Mouse (Mus musculus): ENCODE results near the gene Prss8. TPM values are rescaled to one million over a fixed set of nuclear protein-coding genes. Genes with fewer than 3 reads are reported as not detected.

The Prss8 gene
- total and polyA plus RNA-seq, 3 experiments: 0.12 to 0.21 TPM; not detected in 1

DNA sequence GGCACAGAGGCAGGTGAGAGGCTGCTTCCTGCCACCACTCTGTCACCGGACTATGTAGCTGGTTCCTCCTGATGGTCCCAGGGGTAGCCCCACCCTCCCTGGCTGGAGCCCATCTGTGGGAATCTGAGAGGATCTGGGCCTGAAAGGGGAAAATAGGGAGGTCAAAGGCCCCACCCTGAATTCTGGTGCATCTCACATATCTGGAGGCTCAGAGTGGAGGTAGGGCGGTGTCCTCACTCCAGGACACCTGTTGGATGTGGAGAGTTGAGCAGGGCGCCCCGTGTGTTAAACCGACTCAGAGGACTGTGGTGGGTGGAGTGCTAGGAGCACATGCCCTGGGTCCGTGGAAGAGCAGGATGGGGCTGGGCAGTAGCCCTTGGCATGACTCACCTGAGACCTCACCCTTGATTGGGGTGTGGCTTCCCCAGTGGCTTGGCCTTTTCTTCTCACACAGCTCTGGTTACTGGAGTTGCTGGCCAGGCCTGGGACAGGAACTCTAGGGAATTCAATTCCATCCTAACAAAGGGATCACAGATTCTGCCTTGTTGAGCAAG lies 16.6 kb upstream of the Prss8 start, which contains the start of gene Prss36:
TSS of gene Prss36 (minus strand) at position 256 of the 554 bp plus-strand sequence.
- Histone ChIP-seq H3K36me3 (ENCODE audit: control insufficient read depth in 1 of 2, insufficient read depth in 2 of 2, low read length in 2 of 2) (no peaks in the 10 kb centered on the region), H3K4me1 (ENCODE audit: control insufficient read depth in 1 of 2, insufficient read depth in 2 of 2, low read length in 2 of 2) (no peaks in the 10 kb centered on the region), H3K9me3 (replicated peaks; ENCODE audit: insufficient read depth, low read length) (no peaks in the 10 kb centered on the region), H3K9ac (ENCODE audit: control insufficient read depth, low read depth, low read length, poor library complexity, severe bottlenecking) (no peak within 1 kb of the TSS), H3K27me3 (ENCODE audit: control insufficient read depth in 1 of 2, insufficient read depth in 2 of 2, low read length in 2 of 2) (peaks cover 17 to 19% of the 10 kb centered on the region in 2 experiments), H3K79me2 (ENCODE audit: control insufficient read depth, insufficient read depth, low read length, poor library complexity) (no peaks in the 10 kb centered on the region), H3K4me3 (ENCODE audit: control insufficient read depth in 1 of 2, insufficient read depth in 1 of 2, low read depth in 2 of 2, low read length in 2 of 2) (no peak within 1 kb of the TSS), H3K27ac (ENCODE audit: control insufficient read depth, low read depth, low read length) (no peak within 1 kb of the TSS)
- no peak for DNase-seq (ENCODE audit: low read depth, low spot score)
- TF ChIP-seq TCF12 (IDR thresholded peaks at IDR 0.05; ENCODE audit: low read depth, low read length) (no peak), NELFE (IDR thresholded peaks at IDR 0.05; ENCODE audit: low read depth, low read length) (no peak), SMC3 (IDR thresholded peaks at IDR 0.05; ENCODE audit: low read depth, low read length) (no peak), ELF1 (IDR thresholded peaks at IDR 0.05; ENCODE audit: low read depth, low read length) (no peak), ZNF384 (IDR thresholded peaks at IDR 0.05; ENCODE audit: low read depth, low read length) (no peak), JUND (IDR thresholded peaks at IDR 0.05; ENCODE audit: low read depth, low read length) (no peak), TAL1 (IDR thresholded peaks at IDR 0.05; ENCODE audit: low read length) (no peak), CHD2 (IDR thresholded peaks at IDR 0.05; ENCODE audit: low read length) (no peak), KAT2A (conservative IDR thresholded peaks at IDR 0.05; ENCODE audit: low read depth, low read length) (no peak), POLR2AphosphoS5 (IDR thresholded peaks at IDR 0.05; ENCODE audit: borderline replicate concordance, low read depth, low read length) (no peak), CTCF (IDR thresholded peaks at IDR 0.05 in 2 of 3, conservative IDR thresholded peaks at IDR 0.05 in 1 of 3; ENCODE audit: control insufficient read depth in 1 of 3, insufficient read depth in 1 of 3, low read depth in 2 of 3, low read length in 3 of 3, poor library complexity in 1 of 3, severe bottlenecking in 1 of 3) (no peak), USF2 (IDR thresholded peaks at IDR 0.05; ENCODE audit: borderline replicate concordance in 1 of 2, insufficient read depth in 1 of 2, low read depth in 1 of 2, low read length in 2 of 2) (no peak), GATA1 (IDR thresholded peaks at IDR 0.05; ENCODE audit: low read depth, low read length) (no peak), RCOR1 (IDR thresholded peaks at IDR 0.05; ENCODE audit: low read depth, low read length) (no peak), BHLHE40 (IDR thresholded peaks at IDR 0.05; ENCODE audit: borderline replicate concordance, low read depth, low read length) (no peak), MXI1 (IDR thresholded peaks at IDR 0.05; ENCODE audit: low read depth, low read length) (no peak), NRF1 (IDR thresholded peaks at IDR 0.05; ENCODE audit: insufficient read depth, low read depth, low read length, poor library complexity, severe bottlenecking) (no peak), MYC (IDR thresholded peaks at IDR 0.05; ENCODE audit: low read depth, low read length) (no peak), ZC3H11A (IDR thresholded peaks at IDR 0.05; ENCODE audit: low read depth, low read length) (no peak)

DNA sequence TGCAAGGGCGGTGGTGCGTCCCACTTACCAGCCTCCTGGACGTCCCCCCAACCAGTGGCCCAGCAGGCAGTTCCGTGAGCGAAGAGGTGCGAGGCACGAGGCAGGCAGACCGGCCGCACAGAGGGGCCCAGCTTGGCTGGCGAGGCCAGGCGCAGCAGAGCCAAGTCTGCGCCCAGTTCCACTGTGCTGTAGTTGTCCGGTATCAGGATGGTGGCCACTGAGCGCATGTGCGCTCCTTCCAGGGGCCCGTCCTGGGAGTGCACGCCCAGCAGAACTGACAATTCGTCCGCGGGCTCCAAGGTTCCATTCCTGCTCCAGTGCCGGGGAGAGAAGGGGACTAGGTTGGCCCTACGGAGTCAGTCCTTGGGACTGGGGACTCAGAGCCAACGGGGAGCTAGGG lies 14.7 kb upstream of the Prss8 start:
- Histone ChIP-seq H3K27me3 (ENCODE audit: control insufficient read depth in 1 of 2, insufficient read depth in 2 of 2, low read length in 2 of 2) (peaks cover 6 to 11% of the 10 kb centered on the region in 2 experiments), H3K4me1 (ENCODE audit: control insufficient read depth in 1 of 2, insufficient read depth in 2 of 2, low read length in 2 of 2) (no peaks in the 10 kb centered on the region), H3K4me3 (ENCODE audit: control insufficient read depth in 1 of 2, insufficient read depth in 1 of 2, low read depth in 2 of 2, low read length in 2 of 2) (no peak overlapping the region), H3K9me3 (replicated peaks; ENCODE audit: insufficient read depth, low read length) (no peaks in the 10 kb centered on the region), H3K79me2 (ENCODE audit: control insufficient read depth, insufficient read depth, low read length, poor library complexity) (no peaks in the 10 kb centered on the region), H3K9ac (ENCODE audit: control insufficient read depth, low read depth, low read length, poor library complexity, severe bottlenecking) (no peak overlapping the region), H3K27ac (ENCODE audit: control insufficient read depth, low read depth, low read length) (no peak overlapping the region), H3K36me3 (ENCODE audit: control insufficient read depth in 1 of 2, insufficient read depth in 2 of 2, low read length in 2 of 2) (no peaks in the 10 kb centered on the region)
- no peak for DNase-seq (ENCODE audit: low read depth, low spot score)
- TF ChIP-seq ELF1 (IDR thresholded peaks at IDR 0.05; ENCODE audit: low read depth, low read length): no peak
- no peak for TF ChIP-seq CHD2 (IDR thresholded peaks at IDR 0.05; ENCODE audit: low read length)
- no peak for TF ChIP-seq USF1 (IDR thresholded peaks at IDR 0.05; ENCODE audit: low read depth, low read length)
- TF ChIP-seq TAL1 (IDR thresholded peaks at IDR 0.05; ENCODE audit: low read length): no peak
- no peak for TF ChIP-seq UBTF (IDR thresholded peaks at IDR 0.05; ENCODE audit: borderline replicate concordance, insufficient read depth, low read depth, low read length)
- no peak for TF ChIP-seq SIN3A (IDR thresholded peaks at IDR 0.05; ENCODE audit: low read length)
- TF ChIP-seq MEF2A (IDR thresholded peaks at IDR 0.05; ENCODE audit: extremely low read depth, insufficient replicate concordance, low read depth, low read length, poor library complexity, severe bottlenecking): no peak
- TF ChIP-seq KAT2A (conservative IDR thresholded peaks at IDR 0.05; ENCODE audit: low read depth, low read length): no peak
- TF ChIP-seq HCFC1 (IDR thresholded peaks at IDR 0.05; ENCODE audit: low read depth, low read length): no peak
- no peak for TF ChIP-seq SMC3 (IDR thresholded peaks at IDR 0.05; ENCODE audit: low read depth, low read length)
- no peak for TF ChIP-seq NELFE (IDR thresholded peaks at IDR 0.05; ENCODE audit: low read depth, low read length)
